Mouse (Mus musculus): Measurements from ENCODE around the gene Kif2a.
"Not testable (repeated sequence)": the region's sequence is repeated elsewhere in the genome, so short reads cannot be mapped to it uniquely, and the experiment has no call there.

The Kif2a gene

DNA sequence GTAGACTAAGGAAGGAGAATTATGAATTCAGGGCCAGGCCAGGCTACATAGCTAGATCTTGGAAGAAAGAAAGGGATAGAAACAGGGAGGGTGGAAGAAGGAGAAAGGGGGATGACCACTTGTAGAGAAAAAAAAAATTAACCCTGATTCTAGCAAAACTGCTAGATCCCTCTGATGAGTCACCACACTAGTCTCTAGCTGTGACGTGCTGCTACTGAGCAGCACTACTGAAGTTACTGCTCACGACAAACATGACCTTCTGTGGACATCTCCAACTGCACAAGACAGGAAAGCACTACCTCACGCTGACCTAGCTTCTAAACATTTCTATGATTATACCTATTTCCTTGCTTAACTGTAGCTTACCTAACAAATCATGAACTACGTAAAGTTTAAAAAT is 93.6 kb downstream of the Kif2a start:
- DNase-seq: no peak

DNA sequence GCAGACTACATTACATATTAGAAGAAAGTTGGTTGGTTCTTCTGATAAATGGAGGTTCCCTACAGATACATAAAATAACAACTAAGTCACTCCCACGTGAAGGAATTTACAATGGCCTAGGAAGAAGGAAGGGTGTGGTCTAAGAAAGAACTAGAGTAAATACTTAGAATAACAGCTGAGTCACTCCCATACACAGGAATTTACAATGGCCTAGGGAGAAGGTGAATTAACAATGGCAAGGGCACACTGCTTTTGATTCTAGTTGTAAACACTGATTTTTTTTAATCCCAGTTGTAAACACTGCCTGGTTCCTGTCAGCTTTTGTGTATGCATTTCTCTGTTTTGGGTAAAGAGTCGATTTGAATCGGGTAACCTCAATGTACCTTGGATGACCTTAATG is 96.0 kb downstream of the Kif2a start:
- DNase-seq: not testable (repeated sequence)

DNA sequence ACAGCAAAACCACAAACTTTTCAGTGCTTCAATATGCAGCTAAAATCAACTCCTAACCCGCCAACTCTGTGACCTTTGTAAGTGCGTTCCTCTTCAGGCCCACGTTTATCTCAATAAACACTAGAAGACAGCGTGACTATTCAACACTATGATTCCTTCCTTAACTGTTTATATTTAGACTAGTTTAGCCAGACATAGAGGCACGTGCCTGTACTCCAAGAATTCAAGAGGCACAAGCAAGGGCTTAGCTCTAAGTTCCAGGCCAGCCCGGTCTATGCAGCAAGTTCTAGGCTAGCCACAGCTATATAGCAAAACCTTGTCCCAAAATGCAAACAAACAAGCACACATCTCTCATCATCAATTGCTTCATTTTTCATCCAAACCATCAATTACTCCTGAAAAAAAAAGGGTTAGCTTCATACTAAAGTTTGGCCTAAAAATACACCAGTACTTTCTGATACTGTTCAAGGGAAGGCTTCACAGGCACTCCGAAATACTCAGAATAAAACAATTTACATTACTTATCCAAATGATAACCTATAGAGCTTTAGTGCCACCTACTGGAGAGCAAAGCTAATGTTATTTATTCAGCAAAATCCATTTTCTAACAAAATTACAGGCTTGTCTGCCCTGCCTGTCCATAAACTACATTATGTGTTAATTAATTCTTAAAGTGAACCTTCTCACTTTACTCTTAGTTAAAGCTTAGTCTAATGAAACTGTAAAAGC is 103.4 kb downstream of the Kif2a start:
- DNase-seq: peak; percentile 20 to 49

DNA sequence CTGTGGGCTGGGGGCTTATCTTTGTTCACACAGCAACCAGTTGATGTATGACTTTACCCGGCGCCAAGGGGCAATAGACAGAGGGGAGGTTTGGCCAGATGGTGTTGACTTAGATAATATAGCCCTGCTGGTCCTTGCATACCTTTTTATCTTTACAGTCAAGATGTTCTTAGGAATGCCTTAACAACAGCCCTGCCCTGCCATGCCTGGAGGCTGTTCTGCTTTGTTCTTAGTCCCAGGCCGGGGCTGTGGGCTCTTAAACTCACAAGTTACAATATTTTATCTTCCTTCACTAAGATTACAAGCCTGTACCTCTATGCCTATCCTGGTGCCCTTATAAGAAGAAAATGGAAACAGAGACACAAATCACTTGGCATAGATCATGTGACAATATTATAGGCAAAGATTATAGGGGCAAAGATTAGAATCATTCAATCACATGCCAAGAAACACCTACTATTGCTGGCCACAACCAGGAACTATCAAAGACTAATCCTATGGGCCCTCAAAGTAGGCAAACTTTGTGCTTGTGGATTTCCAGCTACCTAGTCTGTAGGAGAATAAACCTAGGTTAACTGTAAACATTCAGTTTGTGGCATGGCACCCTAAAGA is 108.7 kb downstream of the Kif2a start:
- no peak for DNase-seq

GRCm38 (mm10) chr13:106910096-106910495 is 111.8 kb downstream of the Kif2a start:
- DNase-seq: no peak
